Mouse (Mus musculus): ENCODE results near the gene Selenbp2. TPM values are rescaled to one million over a fixed set of nuclear protein-coding genes. Genes with fewer than 3 reads are reported as not detected.
"Not testable (repeated sequence)": the region's sequence is repeated elsewhere in the genome, so short reads cannot be mapped to it uniquely, and the experiment has no call there.

The Selenbp2 gene
- polyA plus RNA-seq, 1 experiment = 22.6 TPM

DNA sequence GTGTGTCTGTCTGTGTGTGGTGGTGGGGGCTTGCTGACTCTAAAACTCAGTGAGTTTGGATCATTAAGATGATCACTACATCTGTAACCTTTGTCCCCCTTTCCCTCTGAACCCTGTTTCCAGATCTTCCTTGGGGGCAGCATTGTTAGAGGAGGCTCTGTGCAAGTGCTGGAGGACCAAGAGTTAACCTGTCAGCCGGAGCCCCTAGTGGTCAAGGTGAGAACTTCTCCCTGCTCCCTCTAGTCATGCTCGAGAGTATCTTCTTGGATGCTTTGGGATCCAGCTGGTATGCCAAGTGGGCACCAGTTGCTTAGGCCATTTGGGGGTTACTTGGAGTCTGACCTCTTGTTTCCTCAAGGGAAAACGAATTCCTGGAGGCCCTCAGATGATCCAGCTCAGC is 10.0 kb downstream of the Selenbp2 start:
- not testable (repeated sequence) for H3K4me1 ChIP-seq (ENCODE audit: control insufficient read depth, insufficient read depth, low read length); H3K36me3 ChIP-seq (ENCODE audit: control insufficient read depth, insufficient read depth, low read length); H3K4me3 ChIP-seq (ENCODE audit: insufficient read depth, low read depth, low read length); H3K27ac ChIP-seq (ENCODE audit: insufficient read depth, low read depth, low read length); H3K27me3 ChIP-seq (replicated peaks; ENCODE audit: control insufficient read depth, insufficient read depth, low read length)
- DNase-seq = peak; percentile 60
- TF ChIP-seq CTCF (conservative IDR thresholded peaks at IDR 0.05; ENCODE audit: insufficient read depth, insufficient read length, low read depth, low read length) = peak; percentile 44
- WGBS = 9% methylated on average over 3 of the region's 3 CpGs

DNA sequence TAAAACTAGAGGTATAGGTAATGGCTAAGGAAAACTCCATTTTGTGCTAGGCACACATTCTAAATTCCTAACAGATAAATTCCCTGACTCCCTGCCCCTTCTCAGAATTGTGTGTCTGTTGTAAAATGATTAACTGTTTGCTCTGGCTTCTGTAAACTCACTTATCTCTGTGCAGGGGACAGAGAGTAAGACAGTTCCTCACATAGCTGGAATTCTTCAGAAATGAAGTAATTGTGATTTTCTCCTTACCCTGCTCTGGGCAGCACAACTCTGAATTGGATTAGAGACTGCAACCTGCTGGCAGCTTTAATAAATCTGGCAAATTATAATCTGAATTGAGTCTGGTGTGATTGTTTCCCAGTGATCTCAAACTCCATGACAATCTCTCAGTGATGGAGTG is 17.2 kb downstream of the Selenbp2 start:
- H3K4me3 ChIP-seq (ENCODE audit: insufficient read depth, low read depth, low read length); H3K27me3 ChIP-seq (replicated peaks; ENCODE audit: control insufficient read depth, insufficient read depth, low read length); H3K4me1 ChIP-seq (ENCODE audit: control insufficient read depth, insufficient read depth, low read length); H3K27ac ChIP-seq (ENCODE audit: insufficient read depth, low read depth, low read length); DNase-seq; H3K36me3 ChIP-seq (ENCODE audit: control insufficient read depth, insufficient read depth, low read length): not testable (repeated sequence)

DNA sequence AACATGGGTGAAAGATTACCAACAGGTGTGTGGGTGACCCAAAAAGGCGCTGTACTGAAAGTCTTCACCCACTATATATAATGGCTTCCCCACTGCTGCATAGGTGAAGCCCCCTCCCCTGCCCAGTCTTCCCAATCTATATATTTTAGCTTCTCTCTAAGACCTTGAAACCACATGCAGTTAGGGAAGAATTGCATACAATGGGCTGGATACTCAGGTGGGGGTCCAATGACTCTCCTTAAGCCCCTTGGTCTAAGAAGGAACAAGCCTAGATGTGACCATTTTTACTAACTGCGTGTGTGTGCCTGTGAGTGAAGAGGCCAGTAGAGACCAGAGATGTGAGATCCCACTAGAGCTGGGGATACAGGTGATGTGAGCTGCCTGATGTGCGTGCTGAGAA is 20.1 kb downstream of the Selenbp2 start:
- not testable (repeated sequence) for H3K27ac ChIP-seq (ENCODE audit: insufficient read depth, low read depth, low read length); H3K27me3 ChIP-seq (replicated peaks; ENCODE audit: control insufficient read depth, insufficient read depth, low read length); H3K4me3 ChIP-seq (ENCODE audit: insufficient read depth, low read depth, low read length); H3K4me1 ChIP-seq (ENCODE audit: control insufficient read depth, insufficient read depth, low read length); H3K36me3 ChIP-seq (ENCODE audit: control insufficient read depth, insufficient read depth, low read length); DNase-seq
- WGBS = 91% methylated on average over 3 of the region's 3 CpGs

DNA sequence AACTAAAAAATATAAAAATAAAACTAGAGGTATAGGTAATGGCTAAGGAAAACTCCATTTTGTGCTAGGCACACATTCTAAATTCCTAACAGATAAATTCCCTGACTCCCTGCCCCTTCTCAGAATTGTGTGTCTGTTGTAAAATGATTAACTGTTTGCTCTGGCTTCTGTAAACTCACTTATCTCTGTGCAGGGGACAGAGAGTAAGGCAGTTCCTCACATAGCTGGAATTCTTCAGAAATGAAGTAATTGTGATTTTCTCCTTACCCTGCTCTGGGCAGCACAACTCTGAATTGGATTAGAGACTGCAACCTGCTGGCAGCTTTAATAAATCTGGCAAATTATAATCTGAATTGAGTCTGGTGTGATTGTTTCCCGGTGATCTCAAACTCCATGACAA is 24.9 kb downstream of the Selenbp2 start:
- 27% methylated on average over 1 of the region's 1 CpGs for WGBS
- not testable (repeated sequence) for H3K36me3 ChIP-seq (ENCODE audit: control insufficient read depth, insufficient read depth, low read length); H3K4me1 ChIP-seq (ENCODE audit: control insufficient read depth, insufficient read depth, low read length); H3K4me3 ChIP-seq (ENCODE audit: insufficient read depth, low read depth, low read length); H3K27me3 ChIP-seq (replicated peaks; ENCODE audit: control insufficient read depth, insufficient read depth, low read length); H3K27ac ChIP-seq (ENCODE audit: insufficient read depth, low read depth, low read length)
- peak; percentile 52 for DNase-seq

DNA sequence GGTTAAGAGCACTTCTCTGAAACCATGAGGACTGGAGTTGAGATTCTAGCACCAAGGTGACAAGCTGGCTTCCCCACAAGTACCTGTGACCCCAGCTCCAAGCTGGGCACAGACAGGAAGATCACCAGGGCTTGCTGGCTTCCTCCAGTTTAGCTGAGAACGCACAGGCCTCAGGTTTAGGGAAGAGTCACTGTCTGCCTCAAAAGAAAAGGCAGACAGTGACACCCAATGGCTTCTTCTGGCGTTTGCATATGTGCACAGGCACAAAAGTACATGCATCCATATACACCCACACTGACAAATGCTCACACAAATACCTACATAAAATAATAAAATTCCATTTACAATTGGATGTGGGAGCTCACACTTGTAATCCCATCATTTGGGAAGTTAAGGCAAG is 30.3 kb downstream of the Selenbp2 start:
- WGBS = 36% methylated on average over 2 of the region's 2 CpGs

DNA sequence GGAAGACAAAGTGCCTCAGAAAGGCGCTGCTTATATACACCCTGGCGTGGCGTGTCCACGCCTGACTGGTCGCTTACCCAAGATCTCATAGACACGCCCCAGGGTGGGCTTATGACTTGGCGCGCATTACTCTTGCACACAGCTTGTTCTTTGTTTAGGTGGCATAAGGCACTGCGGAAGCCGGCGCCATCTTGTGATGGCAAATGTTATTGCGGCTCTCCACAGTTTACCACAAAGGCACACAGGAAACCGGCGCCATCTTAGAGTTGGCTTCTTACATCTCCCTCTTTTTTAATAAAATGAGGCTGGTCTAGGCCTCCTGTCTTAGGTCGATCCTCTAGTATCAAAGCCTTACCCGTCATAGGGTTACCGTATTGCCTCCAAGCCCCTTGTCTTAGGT is 52.3 kb downstream of the Selenbp2 start:
- DNase-seq = no peak
- Histone ChIP-seq H3K4me3 (ENCODE audit: insufficient read depth, low read depth, low read length) (no peak overlapping the region), H3K4me1 (ENCODE audit: control insufficient read depth, insufficient read depth, low read length) (no peaks in the 10 kb centered on the region), H3K27ac (ENCODE audit: insufficient read depth, low read depth, low read length) (no peak overlapping the region), H3K36me3 (ENCODE audit: control insufficient read depth, insufficient read depth, low read length) (no peaks in the 10 kb centered on the region), H3K27me3 (replicated peaks; ENCODE audit: control insufficient read depth, insufficient read depth, low read length) (no peaks in the 10 kb centered on the region)
- 96% methylated on average over 17 of the region's 17 CpGs for whole genome bisulfite sequencing
- TF ChIP-seq CTCF (conservative IDR thresholded peaks at IDR 0.05; ENCODE audit: insufficient read depth, insufficient read length, low read depth, low read length) = peak; percentile 27; the same call in 1 of the 2 replicates
- TF ChIP-seq POLR2A (IDR thresholded peaks at IDR 0.05; ENCODE audit: low read depth, low read length) = no peak

More for the DNA sequence above, 30.3 kb downstream of the Selenbp2 start:
- not testable (repeated sequence) for H3K27ac ChIP-seq (ENCODE audit: insufficient read depth, low read depth, low read length); H3K4me3 ChIP-seq (ENCODE audit: insufficient read depth, low read depth, low read length); H3K36me3 ChIP-seq (ENCODE audit: control insufficient read depth, insufficient read depth, low read length); H3K27me3 ChIP-seq (replicated peaks; ENCODE audit: control insufficient read depth, insufficient read depth, low read length); H3K4me1 ChIP-seq (ENCODE audit: control insufficient read depth, insufficient read depth, low read length)
- DNase-seq = peak; percentile 38
- TF ChIP-seq CTCF (conservative IDR thresholded peaks at IDR 0.05; ENCODE audit: insufficient read depth, insufficient read length, low read depth, low read length) = peak; percentile 41

Other genes with a start within 250 kb of the Selenbp2 start
- 0.25 and 1.0 TPM in 2 replicates for gene Oaz3, start 249.6 kb upstream of the Selenbp2 start, polyA plus RNA-seq (2012; rRNA removed)
- 1.6 and 2.2 TPM in 2 replicates for gene Celf3, start 215.3 kb upstream of the Selenbp2 start, polyA plus RNA-seq (2012; rRNA removed)
- gene Riiad1, start 213.2 kb upstream of the Selenbp2 start, polyA plus RNA-seq (2012; rRNA removed) = 0.39 and 0.47 TPM in 2 replicates
- gene Snx27, start 110.8 kb upstream of the Selenbp2 start, polyA plus RNA-seq (2012; rRNA removed) = 14.3 and 16.4 TPM in 2 replicates
- gene Gm10972, start 50.4 kb upstream of the Selenbp2 start, polyA plus RNA-seq (2012; rRNA removed) = not detected in 2 replicates
- 15.3 and 15.9 TPM in 2 replicates for gene Tuft1, start 34.7 kb upstream of the Selenbp2 start, polyA plus RNA-seq (2012; rRNA removed)
- gene Cgn, start 92.9 kb downstream of the Selenbp2 start, polyA plus RNA-seq (2012; rRNA removed) = 6.0 and 6.8 TPM in 2 replicates
- 19.7 and 21.0 TPM in 2 replicates for gene Pogz, start 144.0 kb downstream of the Selenbp2 start, polyA plus RNA-seq (2012; rRNA removed)
- 235 and 307 TPM in 2 replicates for gene Psmb4, start 193.4 kb downstream of the Selenbp2 start, polyA plus RNA-seq (2012; rRNA removed)
- gene Selenbp1, start 239.5 kb downstream of the Selenbp2 start, polyA plus RNA-seq (2012; rRNA removed) = 785 and 803 TPM in 2 replicates